Mouse (Mus musculus) liver, embryonic 13.5 days (tissue): ENCODE data around the gene Cd300lb. TPM values are rescaled to one million over a fixed set of nuclear protein-coding genes. Genes with fewer than 3 reads are reported as not detected.

Experiments used
- polyA plus RNA-seq: library from polyadenylated mRNA; unstranded; fragments of >200 nt; fragmentation: Nextera tagmentation; extraction: Ambion mirVana; gene quantifications from 2 replicates; pipeline ENCODE4 v1.2.1, GENCODE M21; 2015

Cd300lb gene
- polyA plus RNA-seq, 1 experiment from 2014 or later, result 0.50 TPM

Other genes with a start within 250 kb of the Cd300lb start
- gene Dnaic2, start 207.0 kb downstream of the Cd300lb start, polyA plus RNA-seq, result 0.06 TPM in 1 of 2 replicates, not detected in the other
- gene Kif19a, start 169.0 kb downstream of the Cd300lb start, polyA plus RNA-seq, result 0.07 and 0.12 TPM in 2 replicates
- 0.07 and 0.13 TPM in 2 replicates for gene Btbd17, start 138.4 kb downstream of the Cd300lb start, polyA plus RNA-seq
- gene Gpr142, start 135.5 kb downstream of the Cd300lb start, polyA plus RNA-seq, result not detected in 2 replicates
- gene Gprc5c, start 83.2 kb downstream of the Cd300lb start, polyA plus RNA-seq, result 11.3 and 12.8 TPM in 2 replicates
- 4.0 and 5.5 TPM in 2 replicates for gene Cd300a, start 44.3 kb downstream of the Cd300lb start, polyA plus RNA-seq
- 0.16 TPM in 1 of 2 replicates, not detected in the other for gene Cd300c, start 34.8 kb upstream of the Cd300lb start, polyA plus RNA-seq
- gene Cd300ld, start 55.5 kb upstream of the Cd300lb start, polyA plus RNA-seq, result 0.48 and 0.59 TPM in 2 replicates
- 4.2 and 4.9 TPM in 2 replicates for gene Cd300c2, start 67.5 kb upstream of the Cd300lb start, polyA plus RNA-seq
- not detected in 2 replicates for gene Cd300ld2, start 81.8 kb upstream of the Cd300lb start, polyA plus RNA-seq
- not detected in 2 replicates for gene Cd300ld4, start 92.6 kb upstream of the Cd300lb start, polyA plus RNA-seq
- not detected in 2 replicates for gene Cd300ld5, start 103.4 kb upstream of the Cd300lb start, polyA plus RNA-seq
- gene Cd300ld3, start 114.0 kb upstream of the Cd300lb start, polyA plus RNA-seq, result not detected in 2 replicates
- gene Cd300e, start 127.8 kb upstream of the Cd300lb start, polyA plus RNA-seq, result 0.68 and 0.82 TPM in 2 replicates
- gene Rab37, start 157.0 kb upstream of the Cd300lb start, polyA plus RNA-seq, result 3.3 and 3.6 TPM in 2 replicates
- gene Cd300lf, start 199.6 kb upstream of the Cd300lb start, polyA plus RNA-seq, result 0.97 TPM in 2 replicates
- gene Slc9a3r1, start 229.0 kb upstream of the Cd300lb start, polyA plus RNA-seq, result 59.8 and 69.9 TPM in 2 replicates